Mouse (Mus musculus): Measurements from ENCODE around the gene Slc27a4.

GRCm38 (mm10) chr2:29852957-29853485, 50.6 kb downstream of the Slc27a4 start:
- TF ChIP-seq CTCF (IDR thresholded peaks at IDR 0.05; ENCODE audit: control insufficient read depth, insufficient read depth, low read length), result no peak
- TF ChIP-seq POLR2A (IDR thresholded peaks at IDR 0.05; ENCODE audit: borderline replicate concordance, control insufficient read depth, low read depth, low read length), result no peak
